Mouse (Mus musculus) C2C12 (cell line): Measurements from ENCODE around the gene Tmem189.

Experiments
- CEBPB ChIP-seq: IDR thresholded peaks from one replicate; pipeline ENCODE4 v1.6.1; 2011; ENCODE audit warnings: low read depth, mild to moderate bottlenecking, control low read depth, moderate library complexity
- CTCF ChIP-seq: IDR thresholded peaks from one replicate; pipeline ENCODE4 v1.5.1; 2011; ENCODE audit not compliant: control insufficient read depth, insufficient read depth, insufficient read length
- MAX ChIP-seq: IDR thresholded peaks from one replicate; pipeline ENCODE4 v1.6.1; 2011; ENCODE audit warnings: mild to moderate bottlenecking, control low read depth

DNA sequence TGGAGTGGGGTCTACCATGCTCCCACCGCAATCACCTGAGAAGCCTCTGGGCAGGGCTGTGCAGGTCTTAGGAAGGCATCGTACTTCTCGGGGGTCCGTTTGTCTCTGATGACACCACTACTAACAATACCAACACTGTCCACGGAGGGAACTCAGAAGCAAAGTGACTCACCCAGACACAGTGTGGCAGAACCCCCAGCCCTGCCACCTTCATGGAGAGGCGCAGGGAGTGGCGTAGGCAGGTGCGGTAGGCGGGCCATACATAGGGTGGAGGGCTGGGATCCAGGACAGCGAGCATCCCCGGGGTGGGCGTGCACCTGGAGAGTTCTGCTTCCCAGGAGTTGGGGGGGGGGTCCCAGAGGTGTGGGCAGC lies 1.5 kb downstream of the Tmem189 start:
- no peak for TF ChIP-seq CTCF
- TF ChIP-seq CEBPB = no peak
- TF ChIP-seq MAX = no peak
